Mouse (Mus musculus) stomach, postnatal 0 days (tissue): ENCODE measurements at regions not wholly inside any gene's neighbourhood (a gene's known extent, or its start where the extent isn't known, plus 50 kb on each side); places are given as distances from the start of the nearest gene placed in this dataset.

ENCODE experiments used
- ATAC-seq: fragments of 200-750 bp; cut with Nextera tagmentation; 2 replicates; pipeline ENCODE4 v1.8.0; 2017; ENCODE audit not compliant: low FRiP score, low TSS enrichment
- DNase-seq: peaks from one replicate; pipeline ENCODE4 v3.0.0-alpha.2; 2016; ENCODE audit warnings: low spot score
- H3K27ac ChIP-seq: fragments of 300-500 bp; sonication (generic); replicated peaks from 2 replicates; pipeline ENCODE4 v1.5.1; 2014; ENCODE audit warnings: mild to moderate bottlenecking, control low read depth
- H3K27me3 ChIP-seq: fragments of 300-500 bp; sonication (generic); 2 replicates; pipeline ENCODE4 v1.6.1; 2014; ENCODE audit warnings: low read length; ENCODE audit not compliant: control insufficient read depth, insufficient read depth
- H3K36me3 ChIP-seq: fragments of 300-500 bp; sonication (generic); 2 replicates; pipeline ENCODE4 v1.6.1; 2014; ENCODE audit warnings: low read length, mixed read lengths; ENCODE audit not compliant: control insufficient read depth, insufficient read depth
- H3K4me1 ChIP-seq: fragments of 300-500 bp; sonication (generic); replicated peaks from 2 replicates; pipeline ENCODE4 v1.6.1; 2014; ENCODE audit warnings: antibody characterized with exemption; ENCODE audit not compliant: control insufficient read depth, insufficient read depth
- H3K4me2 ChIP-seq: fragments of 300-500 bp; sonication (generic); replicated peaks from 2 replicates; pipeline ENCODE4 v1.6.1; 2014; ENCODE audit warnings: low read depth, mild to moderate bottlenecking, control low read depth, moderate library complexity
- H3K4me3 ChIP-seq: fragments of 300-500 bp; sonication (generic); 2 replicates; pipeline ENCODE4 v1.5.1; 2014; ENCODE audit warnings: low read depth, low read length, control low read depth
- H3K9ac ChIP-seq: fragments of 300-500 bp; sonication (generic); 2 replicates; pipeline ENCODE4 v1.6.1; 2014; ENCODE audit warnings: mild to moderate bottlenecking, low read length, control low read depth, mixed read lengths
- H3K9me3 ChIP-seq: fragments of 300-500 bp; sonication (generic); 2 replicates; pipeline ENCODE4 v1.6.1; 2016; ENCODE audit warnings: low read length; ENCODE audit not compliant: control insufficient read depth
- CTCF ChIP-seq: IDR thresholded peaks from 2 replicates; pipeline ENCODE4 v1.5.1; 2016; ENCODE audit warnings: antibody characterized with exemption, low read depth, mild to moderate bottlenecking, moderate library complexity
- EP300 ChIP-seq: optimal IDR thresholded peaks from 2 replicates; pipeline ENCODE3; 2016; ENCODE audit warnings: antibody characterized with exemption
- WGBS: fragments of 180-500 bp; shearing (Covaris S2); extraction: QIAGEN DNeasy Blood & Tissue Kit; methylation state at CpG from one replicate; pipeline ENCODE4 v1.1.7; 2014; 5-methylcytosine and 5-hydroxymethylcytosine counted together

DNA sequence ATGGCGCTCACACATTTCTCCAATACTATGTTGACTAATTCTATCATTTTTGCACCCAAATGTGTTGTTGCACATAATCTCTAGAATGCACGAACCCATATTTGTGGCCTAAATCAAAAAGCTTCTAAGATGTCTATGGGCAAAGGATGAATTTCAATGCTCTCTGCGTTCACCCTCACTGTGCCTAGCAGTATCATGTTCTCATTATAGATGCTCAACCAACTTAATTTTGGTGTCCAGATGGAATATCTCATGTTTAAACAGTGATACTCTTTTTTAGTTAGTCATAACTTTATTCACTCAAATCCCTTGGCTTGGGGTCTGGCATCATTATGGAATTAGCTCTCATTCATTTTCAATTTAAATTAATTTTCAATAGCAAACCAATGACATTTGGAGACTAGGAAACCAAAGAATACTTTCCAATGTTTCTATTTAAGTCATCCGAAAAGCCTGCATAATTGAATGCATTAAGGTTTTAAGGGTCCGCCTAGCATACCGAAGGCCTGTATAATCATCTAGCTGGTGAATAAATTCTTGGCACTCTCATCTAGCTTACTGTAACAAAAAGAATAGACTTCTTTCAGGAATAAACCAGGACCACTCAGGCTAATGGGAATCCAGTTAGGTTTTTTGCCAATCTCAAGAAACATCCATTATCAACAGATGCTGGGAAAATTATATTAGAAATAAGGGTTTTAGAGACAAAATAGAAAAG, 1050.7 kb downstream of the Cdh8 start:
- Histone ChIP-seq H3K9me3 (no peaks in the 10 kb centered on the region), H3K4me1 (no peaks in the 10 kb centered on the region), H3K36me3 (no peaks in the 10 kb centered on the region), H3K4me2 (no peak overlapping the region), H3K4me3 (no peak overlapping the region), H3K9ac (no peak overlapping the region), H3K27ac (no peak overlapping the region), H3K27me3 (no peaks in the 10 kb centered on the region)
- ATAC-seq: no peak
- no peak for DNase-seq
- 80% methylated on average over 6 of the region's 6 CpGs for WGBS
- no peak for TF ChIP-seq CTCF
- no peak for TF ChIP-seq EP300

DNA sequence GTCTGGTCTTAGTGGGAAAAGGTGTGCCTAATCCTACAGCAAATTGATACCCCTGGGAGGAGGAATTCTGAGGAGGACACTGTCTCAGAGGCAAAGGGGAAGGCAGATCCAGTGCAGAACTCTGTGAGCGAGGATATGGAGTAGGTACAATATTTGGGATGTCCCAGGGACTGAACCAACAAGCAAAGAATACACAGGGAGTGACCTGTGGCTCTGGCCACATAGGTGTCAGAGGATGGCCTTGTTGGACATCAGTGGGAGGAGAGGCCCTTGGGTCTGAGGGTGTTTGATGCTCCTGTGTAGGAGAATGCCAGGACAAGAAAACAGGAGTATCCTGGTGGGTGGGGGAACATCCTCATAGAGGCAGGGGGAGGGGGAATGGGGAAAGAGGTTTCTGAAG, 1079.0 kb downstream of the Cdh8 start:
- WGBS: 90% methylated on average over 1 of the region's 1 CpGs
- no peak overlapping the region for H3K4me2 ChIP-seq
- no peak for DNase-seq
- no peaks in the 10 kb centered on the region for H3K9me3 ChIP-seq
- H3K9ac ChIP-seq: no peak overlapping the region
- no peaks in the 10 kb centered on the region for H3K4me1 ChIP-seq
- no peaks in the 10 kb centered on the region for H3K36me3 ChIP-seq
- no peak overlapping the region for H3K27ac ChIP-seq
- no peak for ATAC-seq
- TF ChIP-seq EP300 (no peak), CTCF (no peak)
- no peak overlapping the region for H3K4me3 ChIP-seq
- no peaks in the 10 kb centered on the region for H3K27me3 ChIP-seq

DNA sequence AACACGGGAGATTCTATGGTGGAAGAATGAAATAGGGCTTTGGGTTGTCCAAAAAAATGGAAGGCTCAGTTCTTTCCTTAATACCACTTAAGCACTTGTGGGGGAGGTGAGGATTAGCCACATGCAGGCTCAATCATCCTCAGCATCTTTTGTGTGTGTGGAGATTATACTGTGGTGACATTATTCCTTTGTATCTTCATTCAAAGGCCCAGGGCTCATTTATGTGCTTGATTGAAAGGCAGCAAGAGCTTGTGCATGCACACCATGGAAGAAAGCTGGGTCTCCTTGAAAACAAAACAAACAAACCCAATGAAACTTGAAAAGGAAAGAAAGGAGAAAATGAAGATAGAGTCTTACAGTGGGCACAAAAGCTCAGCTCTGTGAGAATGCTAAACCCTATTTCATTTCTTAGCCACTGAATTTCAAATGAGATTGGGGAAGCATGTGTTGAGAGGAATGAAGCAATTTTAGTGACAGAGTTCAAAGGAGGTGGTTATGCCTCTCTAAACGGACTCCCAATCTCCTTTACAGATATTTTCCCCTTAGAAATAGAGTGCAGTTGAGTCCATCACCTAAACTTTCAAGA, 1106.8 kb downstream of the Cdh8 start:
- Histone ChIP-seq H3K4me3 (no peak overlapping the region), H3K27ac (no peak overlapping the region), H3K9me3 (no peaks in the 10 kb centered on the region), H3K36me3 (no peaks in the 10 kb centered on the region), H3K27me3 (no peaks in the 10 kb centered on the region), H3K4me1 (no peaks in the 10 kb centered on the region), H3K4me2 (no peak overlapping the region), H3K9ac (no peak overlapping the region)
- no peak for ATAC-seq
- 48% methylated on average over 2 of the region's 2 CpGs for WGBS
- TF ChIP-seq CTCF (no peak), EP300 (no peak)
- no peak for DNase-seq

DNA sequence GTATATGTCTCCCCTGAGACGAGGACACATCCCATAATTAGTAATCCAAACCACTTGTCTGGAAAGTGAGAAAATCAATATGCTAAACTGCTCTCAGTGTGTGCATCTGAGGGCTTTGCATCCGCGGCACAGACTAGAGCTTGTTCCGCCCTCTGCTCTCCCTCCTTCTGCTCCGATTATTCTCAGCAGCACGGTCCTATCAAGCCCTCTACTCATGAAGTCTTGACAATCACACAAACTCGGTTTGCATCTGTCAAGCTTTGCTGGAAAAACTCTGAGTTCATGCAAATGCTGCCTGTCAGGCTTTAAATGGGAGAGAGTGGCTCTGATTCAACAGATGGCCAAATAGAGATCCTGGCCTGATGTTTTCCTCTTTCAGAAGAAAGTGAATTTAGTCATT, 1121.3 kb downstream of the Cdh8 start:
- H3K4me2 ChIP-seq: no peak overlapping the region
- DNase-seq (no peak), ATAC-seq (no peak)
- H3K9me3 ChIP-seq: no peaks in the 10 kb centered on the region
- H3K27me3 ChIP-seq: no peaks in the 10 kb centered on the region
- H3K4me1 ChIP-seq: no peaks in the 10 kb centered on the region
- WGBS: 42% methylated on average over 7 of the region's 7 CpGs
- H3K36me3 ChIP-seq: no peaks in the 10 kb centered on the region
- H3K9ac ChIP-seq: no peak overlapping the region
- H3K4me3 ChIP-seq: no peak overlapping the region
- no peak overlapping the region for H3K27ac ChIP-seq
- TF ChIP-seq CTCF (no peak), EP300 (no peak)

DNA sequence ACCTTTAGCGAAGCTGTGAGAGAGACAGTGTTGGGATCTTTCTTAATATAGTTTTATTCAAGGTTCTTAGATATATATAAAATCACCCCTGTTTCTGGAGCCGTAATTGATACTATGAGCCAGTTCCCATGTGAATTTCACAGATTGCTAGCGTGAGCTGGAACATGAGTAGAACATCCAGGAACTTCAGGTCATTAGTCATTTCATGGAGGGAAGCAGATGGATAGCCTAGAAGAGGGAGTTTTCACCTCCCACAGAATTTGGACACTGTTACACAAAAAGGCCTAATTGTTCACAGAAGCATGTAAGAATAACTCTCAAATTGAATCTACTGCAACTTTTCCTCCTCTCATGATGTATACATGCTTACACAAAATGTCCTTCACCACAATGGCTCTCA, 1156.0 kb downstream of the Cdh8 start:
- 73% methylated on average over 3 of the region's 3 CpGs for WGBS
- no peaks in the 10 kb centered on the region for H3K27me3 ChIP-seq
- H3K4me2 ChIP-seq: no peak overlapping the region
- no peak overlapping the region for H3K4me3 ChIP-seq
- no peaks in the 10 kb centered on the region for H3K36me3 ChIP-seq
- no peaks in the 10 kb centered on the region for H3K4me1 ChIP-seq
- no peak overlapping the region for H3K27ac ChIP-seq
- TF ChIP-seq CTCF (no peak), EP300 (no peak)
- H3K9ac ChIP-seq: no peak overlapping the region
- ATAC-seq: no peak
- no peaks in the 10 kb centered on the region for H3K9me3 ChIP-seq
- no peak for DNase-seq

DNA sequence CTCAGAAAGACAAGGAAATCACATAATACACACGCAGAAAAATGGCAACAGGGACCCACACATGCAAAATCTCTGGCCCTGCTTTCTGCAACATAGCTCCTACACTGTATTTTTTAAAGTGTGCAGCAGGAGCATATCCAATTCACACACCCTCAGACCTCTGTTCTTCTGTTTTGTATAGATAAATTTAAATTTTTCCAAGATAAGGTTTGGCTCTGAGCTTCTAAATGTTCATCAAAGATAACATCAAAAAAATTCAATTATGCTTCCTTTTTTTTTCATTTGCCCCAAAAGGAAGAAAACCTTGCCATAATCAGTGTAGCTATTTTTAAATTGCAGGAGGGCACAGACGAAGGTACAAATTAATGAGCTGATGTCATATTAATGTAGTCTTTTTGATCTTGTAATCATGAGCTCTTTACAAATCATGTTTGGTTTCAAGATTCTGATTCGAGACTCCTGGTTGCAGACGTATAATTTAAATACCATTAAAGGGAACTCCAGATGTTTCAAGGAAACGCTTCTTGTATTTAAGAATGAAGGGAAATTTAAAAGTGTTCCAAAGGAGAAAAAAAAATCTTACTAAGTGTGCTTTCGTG, 1172.8 kb downstream of the Cdh8 start:
- Histone ChIP-seq H3K9ac (no peak overlapping the region), H3K9me3 (no peaks in the 10 kb centered on the region), H3K27me3 (no peaks in the 10 kb centered on the region), H3K4me3 (no peak overlapping the region), H3K4me1 (no peaks in the 10 kb centered on the region), H3K27ac (no peak overlapping the region), H3K36me3 (no peaks in the 10 kb centered on the region), H3K4me2 (no peak overlapping the region)
- no peak for ATAC-seq
- no peak for DNase-seq
- TF ChIP-seq CTCF: no peak
- no peak for TF ChIP-seq EP300
- WGBS: 63% methylated on average over 6 of the region's 6 CpGs
